Mouse (Mus musculus): ENCODE measurements around the gene Sgip1. TPM values are rescaled to one million over a fixed set of nuclear protein-coding genes. Genes with fewer than 3 reads are reported as not detected.

Gene Sgip1
- polyA plus RNA-seq, 1 experiment from 2014 or later = 8.6 TPM

DNA sequence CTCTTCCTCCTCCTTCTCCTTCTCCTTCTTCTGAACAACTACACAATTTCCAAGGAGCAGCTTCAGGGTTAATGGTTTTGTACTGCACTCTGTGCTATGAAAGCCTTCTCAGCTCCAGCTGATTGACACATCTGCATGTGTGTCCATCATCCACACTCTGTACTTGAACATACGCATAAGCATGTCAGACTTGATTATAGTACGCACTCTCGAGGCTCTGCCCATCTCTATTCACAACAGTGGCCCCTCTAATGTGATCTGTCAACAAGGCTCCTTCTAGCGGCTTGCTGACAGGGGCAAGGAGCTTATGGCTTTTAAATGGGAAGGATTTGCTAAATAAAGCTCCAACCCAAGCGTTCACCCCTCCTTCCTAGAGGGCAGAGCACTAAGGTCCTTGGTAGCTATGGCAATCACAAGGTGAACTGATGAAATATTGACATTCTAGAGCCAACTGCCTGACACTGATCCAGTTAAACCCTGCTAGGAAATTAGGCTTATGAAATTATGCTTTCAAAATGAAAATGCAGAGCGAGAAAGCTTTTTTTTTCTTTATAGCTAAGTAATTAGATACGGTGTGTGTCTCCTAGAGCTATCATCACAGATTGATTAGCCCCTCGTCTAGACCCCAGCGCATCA lies 7.0 kb upstream of the Sgip1 start:
- Histone ChIP-seq H3K4me2 (replicated peaks; ENCODE audit: low read depth, low read length) (no peak overlapping the region), H3K9ac (replicated peaks; ENCODE audit: low read length) (no peak overlapping the region), H3K9me3 (ENCODE audit: low read length) (no peaks in the 10 kb centered on the region), H3K36me3 (ENCODE audit: insufficient read depth, low read length) (no peaks in the 10 kb centered on the region), H3K27me3 (ENCODE audit: insufficient read depth, low read length) (no peaks in the 10 kb centered on the region), H3K4me3 (ENCODE audit: low read length) (no peak overlapping the region), H3K4me1 (ENCODE audit: insufficient read depth, low read length) (no peaks in the 10 kb centered on the region), H3K27ac (ENCODE audit: low read length) (no peak overlapping the region)
- no peak for ATAC-seq (ENCODE audit: low FRiP score, low TSS enrichment)
- WGBS = 77% methylated on average over 9 of the region's 9 CpGs

- Histone ChIP-seq H3K4me2 (replicated peaks; ENCODE audit: low read depth, low read length) (no peak overlapping the region), H3K4me1 (ENCODE audit: insufficient read depth, low read length) (no peaks in the 10 kb centered on the region), H3K27me3 (ENCODE audit: insufficient read depth, low read length) (no peaks in the 10 kb centered on the region), H3K9me3 (ENCODE audit: low read length) (no peaks in the 10 kb centered on the region), H3K9ac (replicated peaks; ENCODE audit: low read length) (no peak overlapping the region), H3K27ac (ENCODE audit: low read length) (no peak overlapping the region), H3K36me3 (ENCODE audit: insufficient read depth, low read length) (no peaks in the 10 kb centered on the region), H3K4me3 (ENCODE audit: low read length) (no peak overlapping the region)
- ATAC-seq (ENCODE audit: low FRiP score, low TSS enrichment) = no peak
- 78% methylated on average over 3 of the region's 3 CpGs for WGBS
Observed at GRCm38 (mm10) chr4:102753334-102754090, 12.4 kb downstream of the Sgip1 start.

GRCm38 (mm10) chr4:102759095-102759890 lies 18.2 kb downstream of the Sgip1 start:
- under 1% methylated on average over 41 of the region's 41 CpGs for WGBS
- peak overlapping the region; percentile 75 for H3K9ac ChIP-seq (replicated peaks; ENCODE audit: low read length)
- H3K36me3 ChIP-seq (ENCODE audit: insufficient read depth, low read length) = no peaks in the 10 kb centered on the region
- H3K27me3 ChIP-seq (ENCODE audit: insufficient read depth, low read length) = no peaks in the 10 kb centered on the region
- peak overlapping the region; percentile 97 for H3K4me2 ChIP-seq (replicated peaks; ENCODE audit: low read depth, low read length)
- H3K27ac ChIP-seq (ENCODE audit: low read length) = peak overlapping the region; percentile 81
- peak; percentile 77 for ATAC-seq (ENCODE audit: low FRiP score, low TSS enrichment)
- H3K4me1 ChIP-seq (ENCODE audit: insufficient read depth, low read length) = peaks cover 4% of the 10 kb centered on the region; the same call in 1 of the 2 replicates
- H3K9me3 ChIP-seq (ENCODE audit: low read length) = no peaks in the 10 kb centered on the region
- H3K4me3 ChIP-seq (ENCODE audit: low read length) = peak overlapping the region; percentile 60

DNA sequence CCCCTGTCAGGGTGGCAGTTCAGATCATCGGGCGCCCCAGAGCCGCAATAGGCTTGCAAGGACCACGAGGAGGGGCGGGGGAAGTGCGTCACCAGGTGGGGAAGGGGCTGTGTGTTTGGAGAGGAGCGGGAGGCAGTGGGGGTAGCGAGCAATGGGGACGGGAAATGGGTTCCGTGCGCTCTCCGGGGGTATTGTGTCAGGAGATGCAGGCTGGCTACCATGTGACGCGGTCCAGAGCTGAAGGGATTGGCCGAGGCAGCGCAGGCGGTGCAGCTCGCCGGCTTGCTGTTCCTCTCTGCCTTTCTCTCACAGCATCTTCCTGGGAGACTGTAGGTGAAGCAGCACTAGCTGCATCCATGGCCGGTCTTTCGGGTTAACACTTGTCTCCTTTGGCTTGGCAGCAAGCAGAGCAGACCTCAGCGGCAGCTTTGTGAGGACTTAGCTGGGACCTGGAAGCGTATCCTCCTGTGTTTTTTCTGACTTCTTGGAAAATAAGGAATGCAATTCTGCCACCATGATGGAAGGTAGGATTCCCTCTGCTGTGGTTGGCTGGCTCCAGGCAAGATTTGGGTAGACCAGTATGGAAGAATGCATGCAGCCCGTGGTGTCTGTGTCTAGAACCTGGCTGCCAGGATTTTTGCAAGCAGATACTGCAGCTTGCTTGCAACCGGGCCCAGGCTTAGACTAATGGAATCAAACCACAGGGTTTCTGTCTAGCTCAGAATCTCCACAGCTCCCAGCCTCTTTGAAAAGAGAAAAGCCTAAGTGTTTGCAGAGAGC lies 19.1 kb downstream of the Sgip1 start:
- H3K9me3 ChIP-seq (ENCODE audit: low read length) = no peaks in the 10 kb centered on the region
- H3K36me3 ChIP-seq (ENCODE audit: insufficient read depth, low read length) = no peaks in the 10 kb centered on the region
- H3K4me1 ChIP-seq (ENCODE audit: insufficient read depth, low read length) = peaks cover 4% of the 10 kb centered on the region; the same call in 1 of the 2 replicates
- H3K27ac ChIP-seq (ENCODE audit: low read length) = peak overlapping the region; percentile 65
- H3K9ac ChIP-seq (replicated peaks; ENCODE audit: low read length) = peak overlapping the region; percentile 68
- 2% methylated on average over 25 of the region's 25 CpGs for WGBS
- ATAC-seq (ENCODE audit: low FRiP score, low TSS enrichment) = peak; percentile 95
- no peaks in the 10 kb centered on the region for H3K27me3 ChIP-seq (ENCODE audit: insufficient read depth, low read length)
- H3K4me3 ChIP-seq (ENCODE audit: low read length) = peak overlapping the region; percentile 60
- H3K4me2 ChIP-seq (replicated peaks; ENCODE audit: low read depth, low read length) = peak overlapping the region; percentile 97

GRCm38 (mm10) chr4:102762075-102762474 lies 21.0 kb downstream of the Sgip1 start:
- H3K9ac ChIP-seq (replicated peaks; ENCODE audit: low read length) = no peak overlapping the region
- H3K4me3 ChIP-seq (ENCODE audit: low read length) = no peak overlapping the region
- no peaks in the 10 kb centered on the region for H3K9me3 ChIP-seq (ENCODE audit: low read length)
- peak overlapping the region; percentile 15; the same call in 1 of the 2 replicates for H3K4me2 ChIP-seq (replicated peaks; ENCODE audit: low read depth, low read length)
- 91% methylated on average over 7 of the region's 7 CpGs for WGBS
- H3K27ac ChIP-seq (ENCODE audit: low read length) = no peak overlapping the region
- H3K4me1 ChIP-seq (ENCODE audit: insufficient read depth, low read length) = peaks cover 4% of the 10 kb centered on the region; the same call in 1 of the 2 replicates
- no peaks in the 10 kb centered on the region for H3K27me3 ChIP-seq (ENCODE audit: insufficient read depth, low read length)
- ATAC-seq (ENCODE audit: low FRiP score, low TSS enrichment) = no peak
- no peaks in the 10 kb centered on the region for H3K36me3 ChIP-seq (ENCODE audit: insufficient read depth, low read length)

DNA sequence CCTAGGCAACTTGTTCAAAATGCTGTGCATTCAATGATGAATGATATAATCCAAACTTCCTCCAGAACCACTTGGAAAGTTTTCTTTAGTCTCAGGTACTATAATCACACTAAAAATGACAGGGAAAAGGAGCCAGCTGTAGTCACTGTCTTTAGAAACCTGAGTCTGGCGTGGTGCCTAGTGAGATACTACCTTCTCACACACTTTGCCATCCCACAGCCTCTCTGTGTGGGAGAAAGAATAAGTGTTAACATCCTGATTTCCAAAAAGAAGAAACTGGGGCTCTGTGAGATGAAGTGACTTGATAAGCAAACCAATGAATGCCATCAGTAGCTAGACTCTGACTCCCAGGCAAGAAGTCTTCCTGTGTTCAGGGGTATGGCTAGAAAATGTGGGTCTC lies 28.0 kb downstream of the Sgip1 start:
- Histone ChIP-seq H3K27ac (ENCODE audit: low read length) (no peak overlapping the region), H3K4me3 (ENCODE audit: low read length) (no peak overlapping the region), H3K36me3 (ENCODE audit: insufficient read depth, low read length) (no peaks in the 10 kb centered on the region), H3K9ac (replicated peaks; ENCODE audit: low read length) (no peak overlapping the region), H3K27me3 (ENCODE audit: insufficient read depth, low read length) (no peaks in the 10 kb centered on the region), H3K9me3 (ENCODE audit: low read length) (no peaks in the 10 kb centered on the region), H3K4me2 (replicated peaks; ENCODE audit: low read depth, low read length) (no peak overlapping the region), H3K4me1 (ENCODE audit: insufficient read depth, low read length) (no peaks in the 10 kb centered on the region)
- no peak for ATAC-seq (ENCODE audit: low FRiP score, low TSS enrichment)
- 56% methylated on average over 1 of the region's 1 CpGs for WGBS

DNA sequence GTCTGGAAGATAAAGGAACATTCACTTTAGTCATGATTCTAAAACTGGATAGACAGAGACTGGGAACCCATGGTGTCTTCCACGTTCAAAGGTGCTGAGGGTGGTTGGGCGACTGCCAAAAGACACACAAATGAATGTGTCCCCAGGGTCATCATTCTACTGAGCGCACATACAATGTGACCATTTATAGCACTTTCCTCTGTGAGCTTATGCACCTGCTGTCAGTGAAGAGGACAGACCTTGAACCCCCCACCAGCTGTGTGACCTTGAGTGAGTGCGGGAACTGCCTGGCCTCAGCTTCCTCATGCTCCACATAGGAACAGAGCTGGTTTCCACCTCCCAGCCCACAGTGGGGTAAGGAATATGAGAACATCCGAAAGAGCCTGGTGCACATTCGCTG lies 28.8 kb downstream of the Sgip1 start:
- no peaks in the 10 kb centered on the region for H3K27me3 ChIP-seq (ENCODE audit: insufficient read depth, low read length)
- H3K4me3 ChIP-seq (ENCODE audit: low read length) = no peak overlapping the region
- H3K27ac ChIP-seq (ENCODE audit: low read length) = no peak overlapping the region
- H3K4me2 ChIP-seq (replicated peaks; ENCODE audit: low read depth, low read length) = no peak overlapping the region
- 71% methylated on average over 6 of the region's 6 CpGs for WGBS
- H3K9ac ChIP-seq (replicated peaks; ENCODE audit: low read length) = no peak overlapping the region
- no peaks in the 10 kb centered on the region for H3K36me3 ChIP-seq (ENCODE audit: insufficient read depth, low read length)
- H3K9me3 ChIP-seq (ENCODE audit: low read length) = no peaks in the 10 kb centered on the region
- ATAC-seq (ENCODE audit: low FRiP score, low TSS enrichment) = peak; percentile 54; the same call in 1 of the 2 replicates
- peaks cover 1% of the 10 kb centered on the region for H3K4me1 ChIP-seq (ENCODE audit: insufficient read depth, low read length)

- H3K36me3 ChIP-seq (ENCODE audit: insufficient read depth, low read length) = no peaks in the 10 kb centered on the region
- no peak overlapping the region for H3K4me2 ChIP-seq (replicated peaks; ENCODE audit: low read depth, low read length)
- no peak overlapping the region for H3K4me3 ChIP-seq (ENCODE audit: low read length)
- peaks cover 11% of the 10 kb centered on the region for H3K4me1 ChIP-seq (ENCODE audit: insufficient read depth, low read length)
- H3K27me3 ChIP-seq (ENCODE audit: insufficient read depth, low read length) = no peaks in the 10 kb centered on the region
- H3K27ac ChIP-seq (ENCODE audit: low read length) = no peak overlapping the region
- 83% methylated on average over 5 of the region's 5 CpGs for WGBS
- H3K9ac ChIP-seq (replicated peaks; ENCODE audit: low read length) = no peak overlapping the region
- no peak for ATAC-seq (ENCODE audit: low FRiP score, low TSS enrichment)
- no peaks in the 10 kb centered on the region for H3K9me3 ChIP-seq (ENCODE audit: low read length)
Observed at GRCm38 (mm10) chr4:102771598-102772357, 30.7 kb downstream of the Sgip1 start.

DNA sequence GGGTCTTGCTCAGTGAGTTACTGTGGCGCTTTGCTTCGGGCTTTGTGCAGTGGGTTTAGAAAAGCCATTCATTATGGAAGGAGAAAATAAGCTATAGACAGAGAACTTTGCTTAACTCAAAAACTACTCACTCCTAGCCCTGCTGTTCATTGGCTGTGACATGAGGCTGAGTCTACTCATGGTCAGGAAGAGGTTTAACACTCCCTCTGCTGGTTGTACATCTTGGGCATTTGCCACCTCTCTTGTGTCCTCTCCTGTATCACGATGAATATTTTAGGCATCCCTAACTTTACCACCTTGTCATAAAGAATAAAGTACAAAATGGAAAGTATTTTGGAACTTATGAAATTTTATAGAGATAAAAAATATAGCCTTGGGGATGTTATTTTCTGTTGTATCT lies 32.1 kb downstream of the Sgip1 start:
- H3K4me3 ChIP-seq (ENCODE audit: low read length) = no peak overlapping the region

More for the DNA sequence above, 32.1 kb downstream of the Sgip1 start:
- Histone ChIP-seq H3K4me2 (replicated peaks; ENCODE audit: low read depth, low read length) (no peak overlapping the region), H3K36me3 (ENCODE audit: insufficient read depth, low read length) (no peaks in the 10 kb centered on the region), H3K27me3 (ENCODE audit: insufficient read depth, low read length) (no peaks in the 10 kb centered on the region), H3K27ac (ENCODE audit: low read length) (no peak overlapping the region), H3K9ac (replicated peaks; ENCODE audit: low read length) (no peak overlapping the region), H3K4me1 (ENCODE audit: insufficient read depth, low read length) (peaks cover 11% of the 10 kb centered on the region), H3K9me3 (ENCODE audit: low read length) (no peaks in the 10 kb centered on the region)
- 94% methylated on average over 3 of the region's 3 CpGs for WGBS
- ATAC-seq (ENCODE audit: low FRiP score, low TSS enrichment) = no peak
